Mouse (Mus musculus): ENCODE results near the gene Aff3.

The Aff3 gene

GRCm38 (mm10) chr1:38217098-38217497 lies 447.7 kb downstream of the Aff3 start:
- DNase-seq, result no peak

GRCm38 (mm10) chr1:38213377-38213776 lies 451.4 kb downstream of the Aff3 start:
- DNase-seq, result no peak

GRCm38 (mm10) chr1:38212386-38212785 lies 452.4 kb downstream of the Aff3 start:
- no peak for DNase-seq

- DNase-seq, result peak in 1 of 2 experiments; percentile 34
Measured at GRCm38 (mm10) chr1:38202475-38203183, 462.1 kb downstream of the Aff3 start.

GRCm38 (mm10) chr1:38201796-38202195 lies 463.0 kb downstream of the Aff3 start:
- DNase-seq, result no peak

GRCm38 (mm10) chr1:38199669-38200635 lies 464.8 kb downstream of the Aff3 start:
- DNase-seq, result no peak

- DNase-seq, result no peak
Measured at GRCm38 (mm10) chr1:38198393-38199029, 466.2 kb downstream of the Aff3 start.

- no peak for DNase-seq
Measured at GRCm38 (mm10) chr1:38197145-38197682, 467.5 kb downstream of the Aff3 start.

- DNase-seq, result no peak
Measured at GRCm38 (mm10) chr1:38195721-38196120, 469.0 kb downstream of the Aff3 start.

- DNase-seq, result no peak
Measured at GRCm38 (mm10) chr1:38186227-38186545, 478.6 kb downstream of the Aff3 start.

GRCm38 (mm10) chr1:38185517-38186226 lies 479.1 kb downstream of the Aff3 start:
- DNase-seq, result peak; percentile 66 to 79

GRCm38 (mm10) chr1:38181020-38181550 lies 483.7 kb downstream of the Aff3 start:
- DNase-seq, result no peak

- no peak for DNase-seq
Measured at GRCm38 (mm10) chr1:38178929-38179328, 485.8 kb downstream of the Aff3 start.

- no peak for DNase-seq
Measured at GRCm38 (mm10) chr1:38176077-38176476, 488.7 kb downstream of the Aff3 start.

- no peak for DNase-seq
Measured at GRCm38 (mm10) chr1:38171874-38172273, 492.9 kb downstream of the Aff3 start.

GRCm38 (mm10) chr1:38165696-38166095 lies 499.1 kb downstream of the Aff3 start:
- DNase-seq, result no peak

GRCm38 (mm10) chr1:38150086-38150485 lies 514.7 kb downstream of the Aff3 start:
- no peak for DNase-seq

GRCm38 (mm10) chr1:38146008-38146407 lies 518.7 kb downstream of the Aff3 start:
- DNase-seq, result no peak

GRCm38 (mm10) chr1:38141371-38141770 lies 523.4 kb downstream of the Aff3 start:
- DNase-seq, result no peak

- no peak for DNase-seq
Measured at GRCm38 (mm10) chr1:38140911-38141310, 523.8 kb downstream of the Aff3 start.

GRCm38 (mm10) chr1:38139396-38139795 lies 525.4 kb downstream of the Aff3 start:
- no peak for DNase-seq

- DNase-seq, result peak; percentile 10 to 28
Measured at GRCm38 (mm10) chr1:38132942-38133341, 531.8 kb downstream of the Aff3 start.

Data from lung, postnatal 4 days (tissue).